Mouse (Mus musculus): ENCODE results near the gene Ccr9. TPM values are rescaled to one million over a fixed set of nuclear protein-coding genes. Genes with fewer than 3 reads are reported as not detected.

The Ccr9 gene
- total and polyA plus RNA-seq, 3 experiments, result not detected

DNA sequence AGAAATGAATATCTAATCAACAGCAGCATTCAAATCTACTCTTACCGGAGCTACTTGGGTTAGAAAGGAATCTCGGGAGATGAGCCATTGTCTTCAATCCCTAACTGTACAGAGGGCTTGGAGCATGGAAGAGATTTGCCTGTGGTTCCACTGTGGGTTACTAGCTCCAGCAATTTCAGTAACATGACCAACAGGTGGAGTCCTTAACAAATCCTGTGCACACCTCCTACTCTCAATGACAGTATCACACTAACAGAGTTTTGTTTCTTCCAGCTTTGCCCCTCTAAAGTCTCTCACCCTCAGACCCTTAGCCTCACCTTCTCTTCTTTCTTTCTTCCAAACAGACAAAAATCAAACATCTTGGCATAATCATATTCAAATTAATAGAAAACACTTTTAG, 34.9 kb downstream of the Ccr9 start:
- Histone ChIP-seq H3K79me2 (ENCODE audit: control insufficient read depth, insufficient read depth, low read length, poor library complexity) (no peaks in the 10 kb centered on the region), H3K9me3 (replicated peaks; ENCODE audit: insufficient read depth, low read length) (no peaks in the 10 kb centered on the region), H3K36me3 (ENCODE audit: control insufficient read depth in 1 of 2, insufficient read depth in 2 of 2, low read length in 2 of 2) (peaks cover 0 to 7% of the 10 kb centered on the region in 2 experiments; a peak in 3 of 4 replicates), H3K4me1 (ENCODE audit: control insufficient read depth in 1 of 2, insufficient read depth in 2 of 2, low read length in 2 of 2) (peaks cover 3 to 8% of the 10 kb centered on the region in 2 experiments; a peak in 3 of 4 replicates), H3K27me3 (ENCODE audit: control insufficient read depth in 1 of 2, insufficient read depth in 2 of 2, low read length in 2 of 2) (no peaks in the 10 kb centered on the region), H3K4me3 (ENCODE audit: control insufficient read depth in 1 of 2, insufficient read depth in 1 of 2, low read depth in 2 of 2, low read length in 2 of 2) (no peak overlapping the region), H3K9ac (ENCODE audit: control insufficient read depth, low read depth, low read length, poor library complexity, severe bottlenecking) (no peak overlapping the region), H3K27ac (ENCODE audit: control insufficient read depth, low read depth, low read length) (no peak overlapping the region)
- no peak for TF ChIP-seq MYC (IDR thresholded peaks at IDR 0.05; ENCODE audit: low read depth, low read length)
- TF ChIP-seq CTCF (IDR thresholded peaks at IDR 0.05 in 2 of 3, conservative IDR thresholded peaks at IDR 0.05 in 1 of 3; ENCODE audit: control insufficient read depth in 1 of 3, insufficient read depth in 1 of 3, low read depth in 2 of 3, low read length in 3 of 3, poor library complexity in 1 of 3, severe bottlenecking in 1 of 3), result peak in 1 of 3 experiments; percentile 26; a peak in 2 of 6 replicates
- no peak for DNase-seq (ENCODE audit: low read depth, low spot score)

DNA sequence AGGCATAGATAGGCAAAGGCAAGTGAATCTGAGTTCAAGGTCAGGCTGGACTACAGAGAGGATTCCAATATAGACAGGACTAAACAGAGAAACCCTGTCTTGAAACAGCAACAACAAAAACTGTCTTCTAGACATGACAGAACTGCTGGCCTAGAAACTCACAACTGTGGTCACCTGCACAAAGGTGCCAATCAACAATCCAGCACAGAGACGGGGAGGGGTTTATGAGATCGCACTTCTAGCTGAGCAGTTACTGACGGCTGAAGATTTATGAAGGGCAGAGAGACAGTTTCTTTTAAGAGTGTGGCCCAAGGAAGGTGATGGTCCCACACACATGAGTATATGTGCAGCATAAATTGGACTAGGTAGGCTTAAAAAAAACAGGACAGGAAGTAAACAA, 38.1 kb downstream of the Ccr9 start:
- H3K4me3 ChIP-seq (ENCODE audit: control insufficient read depth in 1 of 2, insufficient read depth in 1 of 2, low read depth in 2 of 2, low read length in 2 of 2), result peak overlapping the region in 1 of 2 experiments; percentile 80; a peak in 1 of 4 replicates

DNA sequence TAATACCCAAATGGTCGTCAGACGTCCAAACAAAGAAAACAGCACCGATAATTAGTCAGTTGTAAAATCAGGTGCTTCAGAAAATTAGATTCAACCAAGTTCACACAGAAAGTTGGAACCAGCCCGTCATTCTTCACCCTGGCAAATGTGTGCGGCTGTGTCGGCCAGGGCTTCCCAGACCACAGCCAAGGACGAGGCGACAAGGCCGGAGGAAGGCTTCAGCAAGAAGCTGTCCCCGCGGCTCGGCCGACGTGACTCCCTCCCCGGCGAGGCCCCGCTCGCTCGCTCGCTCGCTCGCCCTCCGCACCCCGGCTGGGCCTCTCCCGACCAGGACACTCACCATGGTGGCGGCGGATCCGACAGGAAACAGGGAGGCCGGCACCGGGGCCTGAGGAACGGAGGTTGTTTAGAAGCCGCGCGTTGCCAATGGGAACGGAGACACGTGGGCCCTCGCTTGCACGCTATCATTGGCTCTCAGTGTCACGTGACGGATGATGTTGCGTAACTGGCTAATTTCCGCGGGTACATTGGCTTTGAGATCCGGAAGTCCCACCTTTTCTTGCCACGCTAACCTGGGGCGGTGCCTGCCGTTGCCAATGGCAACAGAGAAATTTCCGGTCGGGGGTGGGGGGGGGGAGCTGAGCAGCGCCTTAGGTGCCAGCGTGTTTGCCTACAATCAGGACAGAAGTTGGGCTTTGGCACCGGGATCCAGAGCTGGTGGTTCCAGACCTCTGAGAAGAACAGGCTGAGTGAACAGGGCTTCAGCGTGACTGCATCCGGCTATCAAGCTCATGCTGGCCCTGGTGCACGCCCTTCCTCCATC, 39.2 kb downstream of the Ccr9 start, which contains the start of gene Lztfl1:
Gene Lztfl1, minus strand, starts transcription at position 512 of the 823 bp plus-strand sequence.
- peak within 1 kb of the TSS; percentile 75 for H3K9ac ChIP-seq (ENCODE audit: control insufficient read depth, low read depth, low read length, poor library complexity, severe bottlenecking)
- DNase-seq (ENCODE audit: low read depth, low spot score), result peak; percentile 99
- no peaks in the 10 kb centered on the region for H3K27me3 ChIP-seq (ENCODE audit: control insufficient read depth in 1 of 2, insufficient read depth in 2 of 2, low read length in 2 of 2)
- H3K9me3 ChIP-seq (replicated peaks; ENCODE audit: insufficient read depth, low read length), result no peaks in the 10 kb centered on the region
- peaks cover 3 to 8% of the 10 kb centered on the region in 2 experiments; a peak in 3 of 4 replicates for H3K4me1 ChIP-seq (ENCODE audit: control insufficient read depth in 1 of 2, insufficient read depth in 2 of 2, low read length in 2 of 2)
- H3K36me3 ChIP-seq (ENCODE audit: control insufficient read depth in 1 of 2, insufficient read depth in 2 of 2, low read length in 2 of 2), result peaks cover 0 to 8% of the 10 kb centered on the region in 2 experiments; a peak in 2 of 4 replicates
- H3K4me3 ChIP-seq (ENCODE audit: control insufficient read depth in 1 of 2, insufficient read depth in 1 of 2, low read depth in 2 of 2, low read length in 2 of 2), result peak within 1 kb of the TSS; percentile 80 to 89
- H3K27ac ChIP-seq (ENCODE audit: control insufficient read depth, low read depth, low read length), result peak within 1 kb of the TSS; percentile 38; the same call in 1 of the 2 replicates
- no peaks in the 10 kb centered on the region for H3K79me2 ChIP-seq (ENCODE audit: control insufficient read depth, insufficient read depth, low read length, poor library complexity)
- TF ChIP-seq SMC3 (IDR thresholded peaks at IDR 0.05; ENCODE audit: low read depth, low read length) (no peak), SIN3A (IDR thresholded peaks at IDR 0.05; ENCODE audit: low read length) (peak; percentile 100), ELF1 (IDR thresholded peaks at IDR 0.05; ENCODE audit: low read depth, low read length) (peak; percentile 79), NELFE (IDR thresholded peaks at IDR 0.05; ENCODE audit: low read depth, low read length) (peak; percentile 53; the same call in 1 of the 2 replicates), ZC3H11A (IDR thresholded peaks at IDR 0.05; ENCODE audit: low read depth, low read length) (no peak), JUND (IDR thresholded peaks at IDR 0.05; ENCODE audit: low read depth, low read length) (no peak), MYC (IDR thresholded peaks at IDR 0.05; ENCODE audit: low read depth, low read length) (0 out of 2 replicates have a peak, but pooled peaks have one; percentile 56), USF2 (IDR thresholded peaks at IDR 0.05; ENCODE audit: borderline replicate concordance in 1 of 2, insufficient read depth in 1 of 2, low read depth in 1 of 2, low read length in 2 of 2) (peak; percentile 97 to 99), ZNF384 (IDR thresholded peaks at IDR 0.05; ENCODE audit: low read depth, low read length) (no peak), ZKSCAN1 (IDR thresholded peaks at IDR 0.05; ENCODE audit: low read depth, low read length) (no peak), UBTF (IDR thresholded peaks at IDR 0.05; ENCODE audit: borderline replicate concordance, insufficient read depth, low read depth, low read length) (no peak), POLR2AphosphoS2 (IDR thresholded peaks at IDR 0.05; ENCODE audit: low read length) (no peak), USF1 (IDR thresholded peaks at IDR 0.05; ENCODE audit: low read depth, low read length) (peak; percentile 99), POLR2AphosphoS5 (IDR thresholded peaks at IDR 0.05; ENCODE audit: borderline replicate concordance, low read depth, low read length) (no peak), KAT2A (conservative IDR thresholded peaks at IDR 0.05; ENCODE audit: low read depth, low read length) (peak; percentile 54; the same call in 1 of the 2 replicates), MYB (IDR thresholded peaks at IDR 0.05; ENCODE audit: low read depth, low read length) (no peak)

More for the DNA sequence above, 38.1 kb downstream of the Ccr9 start:
- Histone ChIP-seq H3K27ac (ENCODE audit: control insufficient read depth, low read depth, low read length) (no peak overlapping the region), H3K36me3 (ENCODE audit: control insufficient read depth in 1 of 2, insufficient read depth in 2 of 2, low read length in 2 of 2) (peaks cover 0 to 8% of the 10 kb centered on the region in 2 experiments; a peak in 3 of 4 replicates), H3K4me1 (ENCODE audit: control insufficient read depth in 1 of 2, insufficient read depth in 2 of 2, low read length in 2 of 2) (peaks cover 3 to 8% of the 10 kb centered on the region in 2 experiments; a peak in 3 of 4 replicates), H3K27me3 (ENCODE audit: control insufficient read depth in 1 of 2, insufficient read depth in 2 of 2, low read length in 2 of 2) (no peaks in the 10 kb centered on the region), H3K9ac (ENCODE audit: control insufficient read depth, low read depth, low read length, poor library complexity, severe bottlenecking) (no peak overlapping the region), H3K79me2 (ENCODE audit: control insufficient read depth, insufficient read depth, low read length, poor library complexity) (no peaks in the 10 kb centered on the region), H3K9me3 (replicated peaks; ENCODE audit: insufficient read depth, low read length) (no peaks in the 10 kb centered on the region)
- DNase-seq (ENCODE audit: low read depth, low spot score), result peak; percentile 23
- no peak for TF ChIP-seq SIN3A (IDR thresholded peaks at IDR 0.05; ENCODE audit: low read length)
- TF ChIP-seq ZKSCAN1 (IDR thresholded peaks at IDR 0.05; ENCODE audit: low read depth, low read length), result no peak
- no peak for TF ChIP-seq ZNF384 (IDR thresholded peaks at IDR 0.05; ENCODE audit: low read depth, low read length)
- no peak for TF ChIP-seq UBTF (IDR thresholded peaks at IDR 0.05; ENCODE audit: borderline replicate concordance, insufficient read depth, low read depth, low read length)
- no peak for TF ChIP-seq MAZ (IDR thresholded peaks at IDR 0.05; ENCODE audit: low read depth, low read length)
- no peak for TF ChIP-seq NELFE (IDR thresholded peaks at IDR 0.05; ENCODE audit: low read depth, low read length)
- no peak for TF ChIP-seq POLR2AphosphoS5 (IDR thresholded peaks at IDR 0.05; ENCODE audit: borderline replicate concordance, low read depth, low read length)
- TF ChIP-seq BHLHE40 (IDR thresholded peaks at IDR 0.05; ENCODE audit: borderline replicate concordance, low read depth, low read length), result no peak
- TF ChIP-seq SMC3 (IDR thresholded peaks at IDR 0.05; ENCODE audit: low read depth, low read length), result no peak
- TF ChIP-seq JUND (IDR thresholded peaks at IDR 0.05; ENCODE audit: low read depth, low read length), result no peak
- no peak for TF ChIP-seq KAT2A (conservative IDR thresholded peaks at IDR 0.05; ENCODE audit: low read depth, low read length)
- no peak for TF ChIP-seq ETS1 (IDR thresholded peaks at IDR 0.05; ENCODE audit: low read depth, low read length)
- no peak for TF ChIP-seq MAX (IDR thresholded peaks at IDR 0.05; ENCODE audit: low read length)
- no peak for TF ChIP-seq USF1 (IDR thresholded peaks at IDR 0.05; ENCODE audit: low read depth, low read length)
- no peak for TF ChIP-seq MXI1 (IDR thresholded peaks at IDR 0.05; ENCODE audit: low read depth, low read length)
- TF ChIP-seq CHD1 (IDR thresholded peaks at IDR 0.05; ENCODE audit: low read depth, low read length), result no peak
